Mouse (Mus musculus) adrenal gland, adult (tissue): ENCODE data around the gene Add2.
A peak's percentile ranks its signal among the peaks of the same experiment; 100 is the strongest.

Source experiments
- DNase-seq, 2 experiments: peaks; one replicate each; pipeline ENCODE4 v3.0.0; 2022 to 2023; ENCODE audit warnings: low spot score in 1 of 2; ENCODE audit not compliant: inconsistent age in 2 of 2

The Add2 gene

DNA sequence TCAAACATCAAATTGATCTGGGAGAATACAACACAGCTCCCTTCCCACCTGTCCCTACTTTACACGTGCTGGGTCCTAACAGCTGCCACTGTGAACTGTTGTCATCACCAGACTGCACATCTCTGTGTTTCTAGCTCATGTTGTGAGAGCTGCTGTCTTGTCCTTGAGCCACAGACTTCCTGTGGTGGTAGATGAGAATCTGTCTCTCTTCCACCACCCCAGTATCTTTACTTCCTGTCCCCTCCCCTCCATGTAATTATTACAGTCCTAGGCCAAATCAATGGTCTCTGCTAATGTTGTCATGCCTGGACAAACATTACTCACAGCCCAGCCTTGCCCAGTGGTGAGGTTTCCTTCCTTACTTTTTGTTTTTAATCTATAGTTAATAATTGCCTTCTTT, 105.4 kb downstream of the Add2 start:
- DNase-seq, result no peak

DNA sequence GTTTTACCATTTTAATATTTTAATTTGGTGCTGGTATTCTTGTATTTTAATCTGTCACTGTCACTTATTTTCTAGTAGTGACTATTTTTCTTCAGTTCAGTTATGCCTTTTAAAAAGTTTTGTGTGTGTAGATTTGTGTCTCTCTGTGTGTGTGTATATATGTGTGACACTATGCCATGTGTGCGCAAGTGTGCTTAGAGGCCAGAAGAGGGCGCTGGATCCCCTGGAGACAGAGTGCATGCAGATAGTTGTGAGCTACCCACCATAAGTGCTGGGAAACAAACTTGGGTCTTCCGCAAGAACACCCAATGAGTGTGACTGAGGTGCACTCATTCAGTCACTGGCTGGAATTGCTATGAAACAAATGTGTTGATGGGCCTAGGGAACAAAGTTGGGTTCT, 107.7 kb downstream of the Add2 start:
- no peak for DNase-seq

DNA sequence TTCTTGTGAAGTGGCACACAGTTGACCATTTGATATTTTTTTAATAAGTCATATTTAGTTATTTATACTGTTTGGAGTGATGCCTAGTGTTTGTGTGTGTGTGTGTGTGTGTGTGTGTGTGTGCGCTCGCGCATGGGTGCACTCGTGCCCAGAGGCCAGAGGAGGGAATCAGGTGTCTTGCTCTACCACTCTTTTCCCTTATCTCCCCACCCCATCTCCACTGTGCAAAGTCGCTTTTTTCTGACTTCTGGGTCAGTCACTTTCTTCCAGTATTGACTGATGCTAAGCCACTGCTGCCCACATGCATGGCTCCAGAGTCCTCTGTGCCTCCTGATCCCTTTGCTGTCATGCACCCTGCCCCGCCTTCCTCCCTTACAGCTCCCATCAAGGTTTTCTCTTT, 112.8 kb downstream of the Add2 start:
- DNase-seq, result no peak

DNA sequence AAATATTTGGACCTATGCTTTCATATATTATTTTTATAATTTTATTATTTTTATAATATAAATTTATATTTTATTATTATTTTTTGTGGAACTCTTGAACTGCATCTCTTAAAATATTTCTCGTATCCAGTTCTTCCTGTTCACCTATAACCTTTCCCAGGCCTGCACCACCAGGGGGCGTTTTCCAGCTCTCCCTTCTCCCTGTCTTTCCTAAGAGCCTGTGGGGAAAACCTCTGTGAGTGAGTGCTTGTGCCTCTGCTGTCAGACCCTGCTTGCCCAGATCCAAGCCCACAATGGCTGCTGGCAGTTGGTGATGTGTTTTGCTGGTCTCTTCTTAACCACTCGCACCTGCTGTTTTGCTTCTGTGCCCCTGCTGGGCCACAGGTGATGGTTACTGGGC, 113.3 kb downstream of the Add2 start:
- peak; percentile 74 to 88 for DNase-seq

DNA sequence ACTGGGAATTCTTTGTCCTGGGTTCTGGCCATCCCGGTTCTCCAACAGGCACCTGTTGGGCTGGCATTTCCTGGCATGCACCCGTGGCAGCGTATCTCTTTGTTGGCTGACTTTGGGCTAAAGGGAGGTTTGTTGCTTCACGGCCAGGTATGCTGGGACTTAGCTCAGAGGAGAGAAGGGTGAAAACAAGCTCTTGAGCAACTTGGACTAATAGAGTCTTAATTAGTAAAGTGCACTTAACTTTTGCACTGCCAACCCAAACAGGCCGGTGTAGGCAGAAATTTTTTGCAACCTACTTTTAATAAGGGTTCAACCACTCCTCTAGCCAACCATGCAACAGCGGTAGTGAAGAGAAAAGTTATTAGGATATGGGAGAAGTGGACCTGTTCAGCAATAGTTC, 116.5 kb downstream of the Add2 start:
- DNase-seq, result no peak

DNA sequence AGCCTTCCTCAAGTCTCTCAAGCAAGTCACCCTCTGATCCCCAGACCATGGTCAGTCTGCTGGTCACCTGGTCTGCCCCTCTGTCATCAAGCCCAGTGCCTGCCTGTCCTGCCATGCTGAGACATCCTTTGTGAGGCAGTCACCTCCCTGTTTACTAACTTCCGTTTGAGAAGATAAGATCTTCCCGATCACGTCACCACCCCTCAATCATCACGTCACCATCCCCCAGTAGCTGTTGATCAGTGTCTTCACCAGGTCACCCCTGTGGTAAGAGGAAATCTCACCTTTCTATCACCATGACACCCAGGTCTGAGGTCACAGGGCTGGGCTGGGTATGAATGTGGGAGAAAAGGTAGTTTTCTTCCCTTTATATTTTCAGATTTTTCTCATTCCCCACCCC, 120.0 kb downstream of the Add2 start:
- DNase-seq, result no peak

DNA sequence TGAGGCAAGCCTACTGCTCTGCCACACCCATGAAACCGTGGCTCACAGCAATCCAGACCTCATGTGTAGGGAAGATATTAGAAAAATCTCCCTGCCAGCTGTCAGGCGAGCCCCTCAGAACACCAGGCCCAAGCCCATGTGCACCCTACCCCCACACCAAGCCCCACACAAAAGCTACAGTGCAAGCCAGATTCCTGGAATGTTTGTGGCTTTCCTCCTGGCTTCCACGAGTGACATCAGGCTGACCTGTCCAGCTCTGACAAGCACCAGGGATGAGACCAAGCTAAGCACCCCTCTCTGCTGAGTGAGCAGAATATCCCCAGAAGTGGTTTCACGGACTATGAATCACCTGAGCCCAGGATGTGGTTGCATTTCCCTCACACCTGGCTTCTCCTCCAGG, 120.5 kb downstream of the Add2 start:
- DNase-seq, result no peak

DNA sequence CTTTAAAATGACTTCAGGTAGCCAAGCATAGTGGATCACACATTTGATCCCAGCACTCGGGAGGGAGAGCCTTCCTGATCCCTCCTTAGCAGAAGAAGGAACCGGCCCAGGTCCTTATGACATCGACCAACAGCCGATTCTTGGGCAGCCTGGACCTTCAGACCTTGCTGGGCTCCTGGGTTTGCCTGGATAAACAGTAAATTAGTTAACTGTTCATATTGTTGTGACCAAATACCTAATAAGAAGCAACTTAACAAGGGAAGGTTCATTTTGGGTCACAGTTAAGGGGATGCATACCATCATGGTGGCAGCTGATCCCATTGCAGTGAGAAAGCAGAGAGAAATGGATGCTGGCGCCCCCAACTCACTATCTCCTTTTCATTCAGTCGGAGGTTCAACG, 124.2 kb downstream of the Add2 start:
- no peak for DNase-seq

DNA sequence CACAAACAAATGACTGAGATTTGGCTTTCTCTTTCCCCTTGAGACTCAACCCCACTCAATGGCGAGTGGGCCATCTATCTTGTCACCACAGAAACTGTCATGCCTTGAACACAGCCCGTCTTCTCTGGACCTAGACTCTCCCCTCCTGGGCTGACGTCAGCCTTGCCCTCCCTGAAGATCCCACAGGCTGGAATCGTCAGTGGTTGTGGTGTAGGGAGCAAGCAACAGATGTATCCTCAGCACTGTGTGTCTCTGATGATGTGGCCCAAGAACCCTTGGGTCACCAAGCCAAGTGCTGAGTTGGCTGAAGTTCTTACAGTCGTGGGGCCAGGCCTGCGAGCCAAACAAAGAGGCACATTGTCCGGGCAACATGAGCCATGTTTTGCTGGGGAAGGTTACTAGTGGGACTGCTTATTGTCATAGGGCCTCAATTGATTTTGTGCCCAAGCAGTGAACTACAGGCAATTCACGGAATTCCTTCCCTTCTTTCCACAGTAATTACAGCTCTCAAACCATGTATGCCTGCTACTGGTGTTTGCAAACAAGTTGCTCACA, 125.0 kb downstream of the Add2 start:
- no peak for DNase-seq

DNA sequence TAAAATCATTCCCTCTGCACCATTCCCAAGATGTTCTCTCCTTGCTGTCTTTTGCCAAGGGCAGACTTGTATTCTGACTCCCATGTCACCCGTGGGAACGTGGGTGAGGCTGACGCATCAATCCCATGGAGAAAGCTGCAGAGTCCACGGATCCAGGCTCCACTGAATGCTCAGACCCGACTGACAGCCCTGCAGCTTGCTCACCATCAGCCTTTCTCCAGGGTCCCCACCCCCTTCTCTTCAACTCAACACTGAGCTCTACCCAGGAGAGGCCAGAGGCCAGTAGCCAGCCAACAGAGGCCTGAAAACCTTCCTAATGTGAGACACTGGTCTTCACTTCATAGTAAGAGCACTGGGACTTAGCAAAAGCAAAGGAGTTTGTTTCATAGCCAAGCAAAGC, 125.5 kb downstream of the Add2 start:
- DNase-seq, result no peak

DNA sequence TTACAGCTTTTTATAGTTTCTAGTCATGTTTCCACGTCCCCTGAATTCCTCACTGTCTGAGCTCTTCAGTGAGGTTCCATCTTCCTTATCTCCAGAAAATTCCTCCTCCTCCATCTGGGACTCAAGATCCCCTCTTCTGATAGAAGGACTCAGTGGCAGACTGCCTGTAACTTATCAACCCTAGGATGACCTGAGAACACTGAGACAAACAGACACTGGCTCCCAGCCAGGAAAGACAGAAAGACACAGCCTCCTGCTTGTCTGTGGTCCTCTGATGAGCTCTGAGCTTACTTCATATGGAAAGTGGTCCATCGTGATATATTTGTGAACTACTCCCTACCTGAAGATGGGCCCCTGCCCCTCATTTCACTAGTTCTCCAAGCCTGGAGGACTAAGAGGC, 126.0 kb downstream of the Add2 start:
- no peak for DNase-seq

DNA sequence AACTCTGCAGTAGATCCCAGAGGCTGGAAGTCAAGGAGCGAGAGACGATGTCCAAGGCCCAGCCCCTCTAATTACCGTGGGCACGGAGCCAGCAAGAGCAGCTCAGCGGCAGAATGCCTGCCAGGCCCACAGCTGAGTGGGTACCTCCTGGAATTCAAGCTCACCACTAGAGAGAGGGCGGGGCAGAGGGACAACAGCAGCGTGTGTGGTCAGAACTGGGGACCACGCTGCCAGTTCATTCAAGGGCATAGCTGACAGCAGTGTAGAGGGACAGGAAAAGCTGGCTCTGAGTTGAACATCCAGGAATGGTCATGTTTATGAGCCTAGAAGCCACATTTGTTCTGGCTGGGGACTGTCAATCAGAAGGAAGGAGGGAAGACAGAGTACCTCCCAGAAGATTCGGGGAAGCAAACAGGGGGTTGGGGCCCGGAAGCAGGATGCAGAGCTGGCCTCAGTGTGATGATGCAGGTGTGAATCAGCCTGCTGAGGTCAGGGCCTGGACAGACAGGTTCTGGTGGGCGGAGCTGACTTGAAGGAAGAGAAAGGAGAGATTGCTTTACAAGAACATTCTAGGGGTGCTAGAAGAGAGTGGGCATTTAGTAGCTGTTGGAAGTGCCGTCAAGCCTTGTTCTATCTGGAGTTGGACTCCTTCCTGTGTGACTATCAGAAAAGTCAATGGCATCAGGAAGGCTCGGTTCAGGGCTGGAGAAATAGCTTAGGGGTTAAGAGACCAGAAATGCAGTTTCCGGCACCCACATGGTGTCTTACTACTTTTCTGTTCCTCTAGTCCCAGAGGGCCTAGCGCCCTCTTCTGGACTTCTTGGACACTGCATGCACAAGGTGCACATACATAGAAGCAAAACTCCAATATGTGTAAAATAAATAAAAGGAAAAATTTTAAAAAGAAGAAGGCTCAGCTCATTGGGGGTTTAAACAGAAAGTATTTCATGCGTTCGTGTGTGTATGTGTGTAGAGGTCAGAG, 129.1 kb downstream of the Add2 start:
- peak; percentile 35 to 60 for DNase-seq

DNA sequence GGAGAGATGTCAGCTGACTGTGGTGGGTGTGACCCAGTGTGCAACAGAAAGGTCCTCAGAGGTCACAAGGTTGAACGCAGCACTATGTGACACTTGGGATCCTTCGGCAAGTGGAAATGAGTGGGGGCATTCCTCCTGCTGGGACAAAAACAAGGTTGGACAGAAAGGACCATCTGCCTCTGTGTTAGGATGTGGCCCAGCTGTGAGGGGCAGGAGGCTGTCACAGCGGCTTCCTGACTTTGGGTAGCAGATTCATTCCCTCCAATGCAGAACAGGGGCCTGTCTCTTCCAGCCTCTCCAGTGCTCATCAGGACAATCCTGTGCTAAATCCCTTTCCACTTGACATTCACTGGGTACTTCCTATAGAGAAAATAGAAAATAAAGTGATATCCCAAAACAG, 132.4 kb downstream of the Add2 start:
- no peak for DNase-seq

DNA sequence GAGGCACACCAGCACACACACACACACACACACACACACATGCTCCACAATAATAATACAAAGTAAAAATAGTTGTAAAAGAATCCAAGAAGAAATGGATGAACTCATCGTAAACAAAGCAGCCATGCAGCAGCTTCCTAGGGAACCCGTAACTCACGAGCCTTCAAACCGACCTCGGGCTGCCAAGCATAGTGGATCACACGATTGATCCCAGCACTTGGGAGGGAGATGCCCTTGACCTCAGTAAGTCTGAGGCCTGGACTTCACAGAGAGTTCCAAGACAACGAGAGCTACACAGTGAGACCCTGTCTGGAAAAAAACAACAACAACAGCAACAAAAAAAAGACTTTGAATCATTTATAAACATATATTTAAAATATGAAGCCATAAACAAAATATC, 133.1 kb downstream of the Add2 start:
- DNase-seq, result peak; percentile 51 to 63

DNA sequence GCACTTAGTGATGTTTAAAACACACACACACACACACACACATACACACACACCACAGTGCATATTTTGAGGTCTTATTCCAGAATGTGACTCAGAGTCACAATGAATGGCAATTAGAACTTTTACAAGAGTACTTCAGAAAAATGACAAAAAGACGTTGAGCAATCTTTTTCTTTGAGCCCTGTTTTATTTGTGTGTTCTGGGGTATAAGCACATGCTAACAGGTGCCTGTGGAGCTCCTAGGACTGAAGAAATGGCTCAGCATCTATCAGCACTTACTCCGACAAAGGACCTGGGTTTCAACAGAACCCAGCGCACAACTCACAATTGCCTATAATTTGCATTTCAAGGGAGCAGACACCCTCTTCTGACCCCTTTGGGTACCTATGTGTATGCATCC, 135.5 kb downstream of the Add2 start:
- DNase-seq, result no peak

DNA sequence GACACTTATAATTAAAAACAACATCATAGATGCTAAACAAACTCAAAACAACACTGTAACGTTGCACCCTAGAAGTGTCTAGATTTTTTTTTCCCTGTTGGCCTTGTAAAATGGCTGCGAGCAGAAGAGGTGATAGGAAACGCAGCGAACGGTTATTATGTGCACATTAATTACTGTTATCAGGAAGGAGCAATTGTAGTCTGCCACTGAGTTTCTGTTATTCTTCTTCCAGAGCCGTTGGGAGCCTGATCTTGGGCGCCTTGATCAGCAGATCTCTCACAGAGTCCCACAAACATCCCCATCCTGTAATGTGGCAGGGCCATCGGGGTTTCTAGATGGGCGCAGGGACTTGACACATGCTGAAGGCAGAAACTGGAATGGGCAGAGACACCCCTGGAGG, 137.9 kb downstream of the Add2 start:
- DNase-seq, result no peak

DNA sequence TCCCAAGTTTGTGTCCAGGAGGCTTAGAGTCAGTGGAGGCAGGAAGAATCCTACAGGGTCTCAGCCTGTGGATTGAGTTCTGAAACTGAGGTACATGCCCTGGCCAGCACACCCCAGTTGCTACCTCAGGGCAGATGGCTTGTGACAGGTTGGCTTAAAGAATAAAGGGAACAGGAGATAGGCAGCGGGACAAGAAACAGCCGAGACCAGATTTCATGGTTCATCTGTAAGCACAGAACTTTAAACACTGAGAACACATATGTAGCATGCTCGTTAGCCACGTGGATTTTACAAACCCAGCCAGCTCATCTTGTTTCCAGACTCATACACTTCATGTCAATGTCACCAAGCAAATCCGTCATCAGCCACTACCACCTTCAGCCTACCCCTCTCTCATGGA, 139.4 kb downstream of the Add2 start:
- no peak for DNase-seq

DNA sequence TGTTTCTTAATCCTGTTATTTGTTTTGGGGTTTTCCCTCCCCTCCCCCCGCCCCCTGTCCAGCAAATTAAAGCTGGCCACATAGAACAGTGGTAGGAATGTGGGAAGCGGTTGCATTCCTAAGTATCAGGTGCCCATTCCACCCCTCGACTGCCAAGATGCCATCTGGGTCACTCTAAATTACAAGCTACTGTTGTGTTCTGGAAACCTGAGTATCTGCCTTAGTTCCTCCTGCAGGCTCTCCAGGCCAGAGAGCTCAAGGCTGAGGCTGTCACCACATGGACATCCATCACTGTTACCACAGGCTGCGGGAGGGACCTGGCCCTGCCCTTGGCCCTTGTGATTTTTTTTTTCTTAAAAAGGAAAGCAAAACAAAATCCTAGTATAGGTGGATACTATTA, 140.7 kb downstream of the Add2 start:
- DNase-seq, result peak; percentile 80 to 90
